Mouse (Mus musculus): ENCODE data around the gene Rcor3. TPM values are rescaled to one million over a fixed set of nuclear protein-coding genes. Genes with fewer than 3 reads are reported as not detected.
A peak's percentile ranks its signal among the peaks of the same experiment; 100 is the strongest.

Gene Rcor3
- polyA plus RNA-seq, 1 experiment from 2014 or later: 28.3 TPM

DNA sequence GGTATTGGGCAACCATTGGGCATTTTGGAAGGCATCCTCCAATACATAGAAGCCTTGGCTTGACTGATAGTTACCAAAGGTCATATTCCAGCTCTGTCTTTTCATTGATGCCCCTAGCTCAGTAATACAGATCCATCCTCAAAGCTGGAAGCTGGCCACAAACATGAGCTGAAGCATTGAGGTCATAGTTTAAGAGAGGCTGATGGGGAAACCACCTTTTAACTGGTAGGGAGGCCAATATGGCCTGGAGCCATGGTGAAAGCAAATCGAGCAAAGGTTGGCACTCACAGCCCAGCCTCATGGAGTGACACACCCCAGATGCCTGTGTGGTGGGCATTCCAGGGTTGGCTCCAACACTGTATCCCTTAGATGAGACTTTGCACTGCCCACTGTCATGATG lies 55.2 kb downstream of the Rcor3 start:
- no peak overlapping the region for H3K9ac ChIP-seq
- H3K27me3 ChIP-seq: no peaks in the 10 kb centered on the region
- ATAC-seq (ENCODE audit: insufficient number of reproducible peaks, insufficient read depth, low FRiP score, low TSS enrichment, low read depth): no peak
- peaks cover 7% of the 10 kb centered on the region; the same call in 1 of the 2 replicates for H3K9me3 ChIP-seq
- WGBS: 83% methylated on average over 1 of the region's 1 CpGs
- H3K36me3 ChIP-seq: peaks cover 11% of the 10 kb centered on the region
- H3K4me3 ChIP-seq: no peak overlapping the region
- peaks cover 13% of the 10 kb centered on the region for H3K4me1 ChIP-seq
- H3K4me2 ChIP-seq: no peak overlapping the region
- H3K27ac ChIP-seq: no peak overlapping the region

DNA sequence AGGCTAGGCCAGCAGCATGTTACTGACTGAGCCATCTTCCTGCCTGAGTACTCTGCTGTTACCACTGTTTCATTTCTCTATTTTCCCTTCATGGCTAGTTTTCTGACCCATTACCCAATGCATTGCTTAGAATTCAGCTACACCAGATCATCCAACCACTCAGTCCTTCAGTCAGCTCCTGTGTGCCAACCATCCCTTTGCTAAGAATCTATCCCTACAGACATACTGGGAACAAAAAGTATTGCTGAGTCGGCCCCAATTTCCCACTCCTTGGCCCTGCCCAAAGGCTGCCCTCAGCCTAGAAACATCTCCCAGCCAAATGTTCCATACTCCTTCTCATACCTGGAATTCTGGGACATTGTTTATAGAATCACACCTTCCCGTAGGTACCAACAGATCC lies 56.7 kb downstream of the Rcor3 start:
- no peaks in the 10 kb centered on the region for H3K27me3 ChIP-seq
- ATAC-seq (ENCODE audit: insufficient number of reproducible peaks, insufficient read depth, low FRiP score, low TSS enrichment, low read depth): no peak
- no peak overlapping the region for H3K4me2 ChIP-seq
- no peak overlapping the region for H3K4me3 ChIP-seq
- peaks cover 10% of the 10 kb centered on the region for H3K4me1 ChIP-seq
- H3K9me3 ChIP-seq: peaks cover 7% of the 10 kb centered on the region; the same call in 1 of the 2 replicates
- WGBS: 90% methylated on average over 2 of the region's 2 CpGs
- no peak overlapping the region for H3K27ac ChIP-seq
- H3K9ac ChIP-seq: no peak overlapping the region
- H3K36me3 ChIP-seq: peaks cover 11% of the 10 kb centered on the region

DNA sequence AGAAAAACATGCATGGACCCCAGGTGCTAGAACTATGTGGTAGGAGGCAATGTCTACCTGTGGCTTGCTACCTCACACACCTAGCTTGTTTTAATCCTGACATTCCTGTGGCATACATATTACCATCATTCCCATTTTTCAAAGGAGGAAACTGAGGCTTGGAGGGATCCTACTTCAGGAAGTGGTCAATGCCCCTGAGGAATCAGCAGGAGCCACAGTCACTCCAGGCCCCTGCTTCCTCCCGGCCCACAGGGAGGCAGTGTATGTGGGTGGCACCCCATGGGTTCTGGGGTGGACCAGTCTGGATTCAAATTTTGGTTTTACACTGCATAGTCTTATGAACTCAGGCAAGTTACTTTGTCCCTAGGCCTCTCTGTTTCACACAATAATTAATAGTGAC lies 58.7 kb downstream of the Rcor3 start:
- Histone ChIP-seq H3K36me3 (peaks cover 11% of the 10 kb centered on the region), H3K9me3 (peaks cover 7% of the 10 kb centered on the region; the same call in 1 of the 2 replicates), H3K4me3 (no peak overlapping the region), H3K27me3 (no peaks in the 10 kb centered on the region), H3K9ac (no peak overlapping the region), H3K4me1 (peaks cover 7% of the 10 kb centered on the region), H3K27ac (no peak overlapping the region), H3K4me2 (no peak overlapping the region)
- WGBS: 79% methylated on average over 1 of the region's 1 CpGs
- ATAC-seq (ENCODE audit: insufficient number of reproducible peaks, insufficient read depth, low FRiP score, low TSS enrichment, low read depth): no peak

DNA sequence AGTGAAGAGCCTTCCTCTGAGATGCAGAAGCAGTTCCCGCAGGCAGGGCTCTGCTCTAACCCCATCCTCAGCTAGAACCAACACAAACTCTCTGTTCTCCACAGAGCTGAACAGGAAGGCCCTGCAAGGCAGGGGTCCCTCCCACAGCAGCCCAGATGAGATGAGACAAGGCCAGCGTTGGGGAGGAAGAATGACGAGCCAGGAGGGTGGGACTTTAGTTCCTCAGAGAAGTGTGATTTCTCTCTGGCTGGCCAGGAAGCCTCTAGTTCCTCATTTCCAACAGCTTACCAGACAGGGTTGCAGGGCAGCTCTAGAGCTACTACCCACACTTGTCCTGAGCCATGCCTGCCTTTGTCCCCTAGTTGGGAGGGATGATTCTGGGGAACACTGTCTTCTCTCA lies 59.5 kb downstream of the Rcor3 start:
- 39% methylated on average over 3 of the region's 3 CpGs for WGBS
- no peaks in the 10 kb centered on the region for H3K27me3 ChIP-seq
- no peak overlapping the region for H3K4me3 ChIP-seq
- peaks cover 11% of the 10 kb centered on the region for H3K36me3 ChIP-seq
- H3K27ac ChIP-seq: no peak overlapping the region
- no peak for ATAC-seq (ENCODE audit: insufficient number of reproducible peaks, insufficient read depth, low FRiP score, low TSS enrichment, low read depth)
- no peak overlapping the region for H3K4me2 ChIP-seq
- peaks cover 7% of the 10 kb centered on the region for H3K4me1 ChIP-seq
- H3K9ac ChIP-seq: no peak overlapping the region
- H3K9me3 ChIP-seq: peaks cover 7% of the 10 kb centered on the region; the same call in 1 of the 2 replicates

DNA sequence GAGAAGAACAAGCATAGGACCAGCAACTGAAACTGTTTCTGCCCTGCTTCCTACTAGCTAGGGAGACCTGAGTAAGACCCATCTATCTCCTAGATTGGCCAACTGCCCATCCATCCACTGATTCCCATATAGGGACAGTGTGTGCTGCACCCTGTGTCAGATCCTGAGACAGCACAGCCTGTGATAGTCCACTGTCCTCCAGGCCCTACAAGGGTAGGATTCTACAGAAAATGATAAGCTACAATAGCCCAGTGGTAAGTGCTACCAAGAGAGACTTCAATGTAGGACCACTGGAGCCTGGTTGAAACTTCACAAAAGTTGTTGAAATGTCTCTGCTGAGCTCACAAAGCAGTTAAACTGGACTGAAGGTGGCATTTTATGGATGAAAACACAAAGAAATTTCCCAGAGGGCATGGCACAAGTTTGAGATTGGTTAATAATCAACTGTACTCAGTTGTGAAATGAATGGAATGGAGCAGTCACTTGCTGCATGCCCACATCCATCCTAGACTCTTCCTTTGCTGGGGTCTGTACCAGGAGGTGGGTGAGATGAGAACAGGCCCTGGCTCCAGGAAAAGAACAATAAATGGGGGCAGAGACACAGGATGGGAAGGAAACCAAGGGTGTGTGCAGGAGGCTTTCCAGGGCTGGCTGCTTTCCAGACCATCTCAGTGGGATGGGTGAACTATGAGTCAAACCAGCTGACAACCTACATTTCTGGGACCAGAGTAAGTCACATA lies 60.9 kb downstream of the Rcor3 start:
- Histone ChIP-seq H3K27me3 (no peaks in the 10 kb centered on the region), H3K4me2 (no peak overlapping the region), H3K27ac (no peak overlapping the region), H3K9ac (no peak overlapping the region), H3K36me3 (peaks cover 7% of the 10 kb centered on the region; the same call in 1 of the 2 replicates), H3K4me3 (no peak overlapping the region), H3K4me1 (peaks cover 17% of the 10 kb centered on the region), H3K9me3 (peaks cover 7% of the 10 kb centered on the region; the same call in 1 of the 2 replicates)
- no peak for ATAC-seq (ENCODE audit: insufficient number of reproducible peaks, insufficient read depth, low FRiP score, low TSS enrichment, low read depth)

DNA sequence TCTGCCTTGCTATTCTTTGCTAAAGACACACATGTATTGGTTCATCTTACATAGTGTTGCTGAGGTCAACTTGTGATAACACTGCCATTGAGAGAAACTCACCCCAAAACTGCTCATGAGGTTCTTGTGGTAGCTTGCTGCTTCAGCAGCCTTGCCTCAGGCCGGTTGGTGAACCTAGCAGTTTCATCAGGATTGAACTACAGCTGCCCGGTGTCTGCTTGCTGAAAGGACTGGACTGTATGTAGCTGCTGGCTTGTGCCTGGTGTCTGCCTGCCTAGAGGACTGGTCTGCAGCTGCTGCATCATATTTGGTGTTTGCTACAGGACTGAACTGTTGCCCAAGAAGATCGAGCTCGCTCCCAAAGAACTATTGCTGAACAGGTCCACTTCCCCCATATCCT lies 61.8 kb downstream of the Rcor3 start:
- no peak overlapping the region for H3K9ac ChIP-seq
- H3K36me3 ChIP-seq: no peaks in the 10 kb centered on the region
- no peaks in the 10 kb centered on the region for H3K27me3 ChIP-seq
- WGBS: 68% methylated on average over 4 of the region's 4 CpGs
- no peak for ATAC-seq (ENCODE audit: insufficient number of reproducible peaks, insufficient read depth, low FRiP score, low TSS enrichment, low read depth)
- no peak overlapping the region for H3K4me3 ChIP-seq
- H3K9me3 ChIP-seq: 0 out of 2 replicates have a peak, but pooled peaks cover 1% of the 10 kb centered on the region
- H3K4me1 ChIP-seq: peaks cover 24% of the 10 kb centered on the region
- H3K4me2 ChIP-seq: no peak overlapping the region
- no peak overlapping the region for H3K27ac ChIP-seq

DNA sequence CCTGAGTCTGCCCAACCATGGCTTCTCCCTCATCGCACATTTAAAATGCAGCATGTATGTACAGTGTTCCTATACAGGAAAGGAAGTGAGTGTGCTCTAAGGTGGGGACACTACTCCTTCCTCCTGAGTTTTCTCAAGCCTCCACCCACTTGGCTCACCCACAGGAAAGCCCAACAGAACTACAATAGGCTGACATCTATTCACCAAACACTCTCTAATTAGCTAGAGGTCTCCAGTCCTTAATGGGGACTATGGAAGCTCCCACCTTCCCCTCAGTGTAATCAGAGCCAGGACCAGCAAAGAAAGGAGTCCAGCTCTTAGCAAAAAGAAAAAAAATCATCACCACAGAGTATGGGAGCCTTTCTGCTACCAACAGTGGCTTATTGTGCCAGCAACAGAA lies 63.0 kb downstream of the Rcor3 start:
- Histone ChIP-seq H3K4me1 (peaks cover 36% of the 10 kb centered on the region), H3K4me3 (no peak overlapping the region), H3K9me3 (no peaks in the 10 kb centered on the region), H3K9ac (0 out of 2 replicates have a peak overlapping the region, but pooled peaks have one; percentile 16), H3K27ac (no peak overlapping the region), H3K27me3 (no peaks in the 10 kb centered on the region), H3K36me3 (no peaks in the 10 kb centered on the region), H3K4me2 (no peak overlapping the region)
- ATAC-seq (ENCODE audit: insufficient number of reproducible peaks, insufficient read depth, low FRiP score, low TSS enrichment, low read depth): no peak
- WGBS: 70% methylated on average over 1 of the region's 1 CpGs

DNA sequence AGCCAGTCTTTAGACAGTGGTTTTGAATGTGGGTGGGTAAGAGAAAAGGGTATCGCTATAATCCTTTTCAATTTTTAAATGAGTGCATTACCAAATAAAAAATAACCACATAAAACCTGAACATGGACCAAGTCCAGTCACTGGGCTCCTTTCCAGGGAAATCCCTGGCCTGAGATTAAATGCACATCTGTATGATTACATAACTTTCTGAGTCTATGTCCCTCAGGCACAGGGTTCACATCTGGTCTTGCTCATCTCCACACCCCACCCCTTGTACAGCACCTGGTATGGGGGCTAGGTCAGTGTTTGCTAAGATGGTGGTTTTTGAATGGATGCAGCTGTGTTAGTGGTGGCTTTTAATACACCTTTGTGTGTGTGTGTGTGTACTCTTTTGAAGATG lies 65.4 kb downstream of the Rcor3 start:
- Histone ChIP-seq H3K4me1 (peaks cover 37% of the 10 kb centered on the region), H3K4me3 (no peak overlapping the region), H3K9ac (no peak overlapping the region), H3K36me3 (peaks cover 8% of the 10 kb centered on the region), H3K9me3 (no peaks in the 10 kb centered on the region), H3K27me3 (no peaks in the 10 kb centered on the region), H3K4me2 (no peak overlapping the region), H3K27ac (no peak overlapping the region)
- 61% methylated on average over 1 of the region's 1 CpGs for WGBS
- ATAC-seq (ENCODE audit: insufficient number of reproducible peaks, insufficient read depth, low FRiP score, low TSS enrichment, low read depth): no peak

DNA sequence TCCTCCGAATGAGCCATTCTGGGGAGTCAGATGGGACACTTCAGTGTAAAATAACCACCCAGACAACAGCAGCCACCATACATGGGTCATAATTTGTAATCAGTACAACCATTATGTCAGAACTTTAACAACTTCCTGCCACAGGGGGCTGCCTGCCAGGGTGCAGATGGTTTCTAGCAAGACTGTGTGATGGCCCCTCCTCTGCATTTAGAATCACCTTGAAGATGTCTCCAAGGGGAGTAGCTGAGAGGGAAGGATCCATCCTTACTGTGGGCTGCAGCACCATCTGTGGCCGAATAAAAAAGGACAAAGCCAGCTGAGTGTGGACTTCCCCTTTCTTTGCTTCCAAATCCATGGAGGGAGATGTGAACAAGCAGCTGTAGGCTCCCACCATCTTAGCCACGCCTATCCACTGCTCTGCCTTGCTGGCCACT lies 67.2 kb downstream of the Rcor3 start:
- no peaks in the 10 kb centered on the region for H3K9me3 ChIP-seq
- H3K36me3 ChIP-seq: peaks cover 26% of the 10 kb centered on the region
- peak overlapping the region; percentile 39 for H3K4me2 ChIP-seq
- no peaks in the 10 kb centered on the region for H3K27me3 ChIP-seq
- ATAC-seq (ENCODE audit: insufficient number of reproducible peaks, insufficient read depth, low FRiP score, low TSS enrichment, low read depth): no peak
- H3K27ac ChIP-seq: peak overlapping the region; percentile 23; the same call in 1 of the 2 replicates
- H3K4me1 ChIP-seq: peaks cover 32% of the 10 kb centered on the region
- no peak overlapping the region for H3K4me3 ChIP-seq
- H3K9ac ChIP-seq: no peak overlapping the region
- 54% methylated on average over 3 of the region's 3 CpGs for WGBS

DNA sequence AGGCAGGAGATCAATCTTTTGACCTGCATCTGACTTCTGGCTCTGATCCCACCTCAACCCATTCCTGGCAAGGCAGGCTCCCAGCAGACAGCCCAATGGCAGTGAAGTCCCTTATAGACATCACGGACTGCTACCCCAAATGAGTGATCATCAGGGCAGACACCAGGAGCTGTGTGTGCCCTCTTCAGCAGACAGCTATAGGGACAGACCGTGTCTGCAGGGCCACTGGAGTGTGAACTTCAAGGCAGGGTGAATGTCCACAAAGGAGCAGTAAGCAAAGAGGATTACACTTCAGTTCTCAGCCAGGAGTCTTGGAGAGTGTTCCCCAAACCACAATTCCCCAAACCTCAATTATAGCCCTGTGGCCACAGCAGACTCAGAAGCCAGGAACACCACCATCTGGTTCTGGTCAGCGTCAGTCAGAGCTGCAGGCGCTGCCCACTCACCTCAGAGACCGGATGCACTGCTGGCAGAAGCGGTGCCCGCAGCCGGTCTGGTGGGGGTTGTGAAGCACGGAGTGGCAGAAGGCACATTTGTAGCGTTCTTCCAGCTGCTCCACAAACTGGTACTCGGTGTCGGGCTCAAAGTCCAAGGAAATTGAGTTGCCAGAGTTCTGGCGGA lies 67.8 kb downstream of the Rcor3 start:
- H3K4me1 ChIP-seq: peaks cover 32% of the 10 kb centered on the region
- H3K4me3 ChIP-seq: no peak overlapping the region
- H3K36me3 ChIP-seq: peaks cover 32% of the 10 kb centered on the region
- no peak overlapping the region; the same call in 1 of the 2 replicates for H3K9ac ChIP-seq
- peaks cover 2% of the 10 kb centered on the region; the same call in 1 of the 2 replicates for H3K9me3 ChIP-seq
- peak overlapping the region; percentile 39 for H3K4me2 ChIP-seq
- H3K27me3 ChIP-seq: no peaks in the 10 kb centered on the region
- H3K27ac ChIP-seq: peak overlapping the region; percentile 23; the same call in 1 of the 2 replicates
- 25% methylated on average over 13 of the region's 13 CpGs for WGBS
- peak; percentile 52; the same call in 1 of the 2 replicates for ATAC-seq (ENCODE audit: insufficient number of reproducible peaks, insufficient read depth, low FRiP score, low TSS enrichment, low read depth)

DNA sequence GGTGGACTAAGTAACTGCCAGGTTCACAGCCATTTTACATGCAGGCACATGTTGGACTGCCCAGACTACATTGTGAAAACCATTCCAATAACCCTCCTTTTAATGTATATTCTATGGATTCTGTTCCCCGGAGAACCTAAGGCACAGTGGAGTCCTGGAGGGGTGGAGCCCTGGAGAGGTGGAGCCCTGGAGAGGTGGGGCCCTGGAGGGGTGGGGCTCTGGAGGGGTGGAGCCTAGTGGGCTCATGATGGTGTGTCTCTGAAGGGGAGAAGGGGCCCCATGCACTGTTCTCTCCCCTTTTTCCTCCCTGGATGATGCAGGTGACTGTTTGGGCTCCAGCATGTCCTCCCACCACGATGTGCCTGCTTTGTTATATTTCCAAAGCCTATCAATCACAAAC lies 69.7 kb downstream of the Rcor3 start:
- Histone ChIP-seq H3K9me3 (peaks cover 3% of the 10 kb centered on the region), H3K27ac (no peak overlapping the region), H3K4me3 (no peak overlapping the region), H3K4me2 (no peak overlapping the region), H3K27me3 (no peaks in the 10 kb centered on the region), H3K9ac (no peak overlapping the region), H3K36me3 (peaks cover 49% of the 10 kb centered on the region), H3K4me1 (peaks cover 32% of the 10 kb centered on the region)
- ATAC-seq (ENCODE audit: insufficient number of reproducible peaks, insufficient read depth, low FRiP score, low TSS enrichment, low read depth): no peak
- 74% methylated on average over 2 of the region's 2 CpGs for WGBS

DNA sequence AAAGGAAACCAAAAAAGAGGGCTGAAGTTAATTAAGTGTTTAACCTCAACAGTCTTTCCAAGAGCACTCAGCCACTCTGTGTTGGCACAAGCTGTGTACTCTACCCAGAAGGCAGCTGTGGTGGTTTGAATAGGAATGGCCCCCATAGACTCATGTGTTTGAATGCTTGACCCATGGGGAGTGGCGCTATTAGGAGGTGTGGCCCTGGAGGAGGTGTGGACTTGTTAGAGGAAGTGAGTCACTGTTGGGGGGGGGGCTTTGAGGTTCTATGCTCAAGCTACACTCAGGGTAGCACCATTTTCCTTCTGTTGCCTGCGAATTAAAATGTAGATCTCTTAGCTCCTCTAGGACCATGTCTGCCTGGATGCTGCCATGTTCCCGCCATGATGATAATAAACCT lies 70.9 kb downstream of the Rcor3 start:
- WGBS: 91% methylated on average over 3 of the region's 3 CpGs
- Histone ChIP-seq H3K9me3 (peaks cover 3% of the 10 kb centered on the region), H3K27ac (no peak overlapping the region), H3K27me3 (no peaks in the 10 kb centered on the region), H3K9ac (no peak overlapping the region), H3K4me3 (no peak overlapping the region), H3K4me1 (peaks cover 22% of the 10 kb centered on the region), H3K4me2 (no peak overlapping the region), H3K36me3 (peaks cover 57% of the 10 kb centered on the region)
- ATAC-seq (ENCODE audit: insufficient number of reproducible peaks, insufficient read depth, low FRiP score, low TSS enrichment, low read depth): no peak

Data from embryonic facial prominence, embryonic 13.5 days (tissue).